Mouse (Mus musculus) stomach, postnatal 0 days (tissue): ENCODE measurements around the gene Spag5. TPM values are rescaled to one million over a fixed set of nuclear protein-coding genes. Genes with fewer than 3 reads are reported as not detected.

Experiments used
- ATAC-seq: fragments of 200-750 bp; cut with Nextera tagmentation; 2 replicates; pipeline ENCODE4 v1.8.0; 2017; ENCODE audit not compliant: low FRiP score, low TSS enrichment
- DNase-seq: peaks from one replicate; pipeline ENCODE4 v3.0.0-alpha.2; 2016; ENCODE audit warnings: low spot score
- H3K27ac ChIP-seq: fragments of 300-500 bp; sonication (generic); replicated peaks from 2 replicates; pipeline ENCODE4 v1.5.1; 2014; ENCODE audit warnings: mild to moderate bottlenecking, control low read depth
- H3K27me3 ChIP-seq: fragments of 300-500 bp; sonication (generic); 2 replicates; pipeline ENCODE4 v1.6.1; 2014; ENCODE audit warnings: low read length; ENCODE audit not compliant: control insufficient read depth, insufficient read depth
- H3K36me3 ChIP-seq: fragments of 300-500 bp; sonication (generic); 2 replicates; pipeline ENCODE4 v1.6.1; 2014; ENCODE audit warnings: low read length, mixed read lengths; ENCODE audit not compliant: control insufficient read depth, insufficient read depth
- H3K4me1 ChIP-seq: fragments of 300-500 bp; sonication (generic); replicated peaks from 2 replicates; pipeline ENCODE4 v1.6.1; 2014; ENCODE audit warnings: antibody characterized with exemption; ENCODE audit not compliant: control insufficient read depth, insufficient read depth
- H3K4me2 ChIP-seq: fragments of 300-500 bp; sonication (generic); replicated peaks from 2 replicates; pipeline ENCODE4 v1.6.1; 2014; ENCODE audit warnings: low read depth, mild to moderate bottlenecking, control low read depth, moderate library complexity
- H3K4me3 ChIP-seq: fragments of 300-500 bp; sonication (generic); 2 replicates; pipeline ENCODE4 v1.5.1; 2014; ENCODE audit warnings: low read depth, low read length, control low read depth
- H3K9ac ChIP-seq: fragments of 300-500 bp; sonication (generic); 2 replicates; pipeline ENCODE4 v1.6.1; 2014; ENCODE audit warnings: mild to moderate bottlenecking, low read length, control low read depth, mixed read lengths
- H3K9me3 ChIP-seq: fragments of 300-500 bp; sonication (generic); 2 replicates; pipeline ENCODE4 v1.6.1; 2016; ENCODE audit warnings: low read length; ENCODE audit not compliant: control insufficient read depth
- CTCF ChIP-seq: IDR thresholded peaks from 2 replicates; pipeline ENCODE4 v1.5.1; 2016; ENCODE audit warnings: antibody characterized with exemption, low read depth, mild to moderate bottlenecking, moderate library complexity
- EP300 ChIP-seq: optimal IDR thresholded peaks from 2 replicates; pipeline ENCODE3; 2016; ENCODE audit warnings: antibody characterized with exemption
- WGBS: fragments of 180-500 bp; shearing (Covaris S2); extraction: QIAGEN DNeasy Blood & Tissue Kit; methylation state at CpG from one replicate; pipeline ENCODE4 v1.1.7; 2014; 5-methylcytosine and 5-hydroxymethylcytosine counted together
- polyA plus RNA-seq: library from polyadenylated mRNA; unstranded; fragments of >200 nt; fragmentation: Nextera tagmentation; extraction: Ambion mirVana; gene quantifications from 2 replicates; pipeline ENCODE4 v1.2.1, GENCODE M21; 2015

The Spag5 gene
- polyA plus RNA-seq, 1 experiment from 2014 or later: 5.7 TPM

GRCm38 (mm10) chr11:78341702-78342101 lies 40.4 kb downstream of the Spag5 start:
- no peaks in the 10 kb centered on the region for H3K27me3 ChIP-seq
- no peaks in the 10 kb centered on the region for H3K4me1 ChIP-seq
- no peak for DNase-seq
- WGBS: 83% methylated on average over 12 of the region's 12 CpGs
- H3K4me2 ChIP-seq: no peak overlapping the region
- H3K4me3 ChIP-seq: no peak overlapping the region
- peaks cover 7% of the 10 kb centered on the region; the same call in 1 of the 2 replicates for H3K36me3 ChIP-seq
- no peaks in the 10 kb centered on the region for H3K9me3 ChIP-seq
- ATAC-seq: no peak
- H3K27ac ChIP-seq: no peak overlapping the region
- H3K9ac ChIP-seq: no peak overlapping the region
- TF ChIP-seq EP300 (no peak), CTCF (no peak)

GRCm38 (mm10) chr11:78343381-78344327 lies 42.3 kb downstream of the Spag5 start, which contains the start of gene Unc119:
TSS of gene Unc119 (plus strand) at chr11:78343482.
- no peaks in the 10 kb centered on the region for H3K4me1 ChIP-seq
- peak within 1 kb of the TSS; percentile 73 for H3K4me3 ChIP-seq
- peak; percentile 84 for DNase-seq
- TF ChIP-seq EP300: no peak
- no peak for TF ChIP-seq CTCF
- no peaks in the 10 kb centered on the region for H3K9me3 ChIP-seq
- 2% methylated on average over 62 of the region's 66 CpGs for WGBS
- peak within 1 kb of the TSS; percentile 85 for H3K9ac ChIP-seq
- H3K4me2 ChIP-seq: peak within 1 kb of the TSS; percentile 98
- H3K27ac ChIP-seq: peak within 1 kb of the TSS; percentile 73
- no peaks in the 10 kb centered on the region for H3K27me3 ChIP-seq
- peak; percentile 83 for ATAC-seq
- peaks cover 8% of the 10 kb centered on the region; the same call in 1 of the 2 replicates for H3K36me3 ChIP-seq

DNA sequence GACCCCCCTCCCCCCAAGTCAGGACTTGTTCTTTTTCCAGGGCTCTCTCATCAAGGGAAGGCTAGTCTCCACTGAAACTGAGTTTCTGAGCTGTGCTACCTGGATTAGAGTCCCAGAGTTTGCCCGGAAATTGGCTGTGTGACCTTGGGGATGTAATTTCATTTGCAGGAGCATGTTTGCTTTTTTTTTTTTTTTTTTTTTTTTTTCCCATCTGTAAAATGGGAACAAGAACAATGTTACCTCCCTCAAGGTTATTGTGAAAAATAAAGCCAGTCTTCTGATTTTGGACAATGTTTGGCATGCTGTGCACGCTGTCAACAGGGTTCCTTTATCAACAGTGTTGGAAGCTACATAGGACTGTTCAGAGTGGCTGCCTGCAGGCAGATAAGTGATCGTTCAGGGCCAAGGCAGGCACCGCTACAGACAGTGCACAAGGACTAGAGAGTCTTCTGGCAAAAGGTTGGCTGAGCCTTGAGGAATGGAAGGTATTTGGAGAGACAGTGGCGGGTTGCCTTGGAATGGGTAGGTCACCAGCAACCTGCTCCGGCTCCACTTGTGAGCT lies 43.1 kb downstream of the Spag5 start:
- peak overlapping the region; percentile 73 for H3K27ac ChIP-seq
- H3K9ac ChIP-seq: peak overlapping the region; percentile 85; the same call in 1 of the 2 replicates
- ATAC-seq (no peak), DNase-seq (no peak)
- H3K27me3 ChIP-seq: no peaks in the 10 kb centered on the region
- no peaks in the 10 kb centered on the region for H3K9me3 ChIP-seq
- H3K4me1 ChIP-seq: no peaks in the 10 kb centered on the region
- peak overlapping the region; percentile 73 for H3K4me3 ChIP-seq
- H3K36me3 ChIP-seq: peaks cover 8% of the 10 kb centered on the region; the same call in 1 of the 2 replicates
- peak overlapping the region; percentile 98 for H3K4me2 ChIP-seq
- no peak for TF ChIP-seq CTCF
- no peak for TF ChIP-seq EP300
- WGBS: 45% methylated on average over 6 of the region's 6 CpGs

- ATAC-seq (no peak), DNase-seq (no peak)
- WGBS: 29% methylated on average over 8 of the region's 8 CpGs
- H3K4me3 ChIP-seq: no peak overlapping the region
- peak overlapping the region; percentile 69 for H3K27ac ChIP-seq
- no peaks in the 10 kb centered on the region for H3K9me3 ChIP-seq
- no peaks in the 10 kb centered on the region for H3K27me3 ChIP-seq
- no peaks in the 10 kb centered on the region for H3K4me1 ChIP-seq
- TF ChIP-seq EP300 (no peak), CTCF (no peak)
- H3K4me2 ChIP-seq: peak overlapping the region; percentile 98
- H3K9ac ChIP-seq: 0 out of 2 replicates have a peak overlapping the region, but pooled peaks have one; percentile 23
- peaks cover 8% of the 10 kb centered on the region; the same call in 1 of the 2 replicates for H3K36me3 ChIP-seq
Measured at GRCm38 (mm10) chr11:78344890-78345715, 43.8 kb downstream of the Spag5 start.

GRCm38 (mm10) chr11:78345801-78346200 lies 44.5 kb downstream of the Spag5 start:
- TF ChIP-seq EP300 (no peak), CTCF (no peak)
- Histone ChIP-seq H3K27ac (peak overlapping the region; percentile 69), H3K9ac (peak overlapping the region; percentile 23; the same call in 1 of the 2 replicates), H3K4me3 (no peak overlapping the region), H3K4me1 (no peaks in the 10 kb centered on the region), H3K4me2 (no peak overlapping the region; the same call in 1 of the 2 replicates), H3K9me3 (no peaks in the 10 kb centered on the region), H3K36me3 (peaks cover 7% of the 10 kb centered on the region; the same call in 1 of the 2 replicates), H3K27me3 (no peaks in the 10 kb centered on the region)
- ATAC-seq (no peak), DNase-seq (no peak)
- WGBS: 67% methylated on average over 7 of the region's 7 CpGs
